Mouse (Mus musculus) stomach, embryonic 16.5 days (tissue): ENCODE results near the gene Bcl2l11. TPM values are rescaled to one million over a fixed set of nuclear protein-coding genes. Genes with fewer than 3 reads are reported as not detected.

Source experiments
- ATAC-seq: fragments of 200-750 bp; cut with Nextera tagmentation; 2 replicates; pipeline ENCODE4 v1.8.0; 2017; ENCODE audit warnings: moderate number of reproducible peaks, moderate TSS enrichment; ENCODE audit not compliant: insufficient read depth, low FRiP score
- H3K27ac ChIP-seq: fragments of 300-500 bp; sonication (generic); 2 replicates; pipeline ENCODE4 v1.5.1; 2014; ENCODE audit warnings: low read length
- H3K27me3 ChIP-seq: fragments of 300-500 bp; sonication (generic); 2 replicates; pipeline ENCODE4 v1.6.1; 2014; ENCODE audit warnings: low read length, control low read depth, mixed read lengths; ENCODE audit not compliant: control insufficient read depth, insufficient read depth
- H3K36me3 ChIP-seq: fragments of 300-500 bp; sonication (generic); 2 replicates; pipeline ENCODE4 v1.6.1; 2014; ENCODE audit warnings: low read length; ENCODE audit not compliant: control insufficient read depth, insufficient read depth
- H3K4me1 ChIP-seq: fragments of 300-500 bp; sonication (generic); 2 replicates; pipeline ENCODE4 v1.6.1; 2014; ENCODE audit warnings: low read length, control low read depth, mixed read lengths; ENCODE audit not compliant: control insufficient read depth, insufficient read depth
- H3K4me2 ChIP-seq: fragments of 300-500 bp; sonication (generic); 2 replicates; pipeline ENCODE4 v1.6.1; 2014; ENCODE audit warnings: low read depth, low read length, mixed read lengths
- H3K4me3 ChIP-seq: fragments of 300-500 bp; sonication (generic); replicated peaks from 2 replicates; pipeline ENCODE4 v1.5.1; 2014; ENCODE audit warnings: mild to moderate bottlenecking, low read length
- H3K9ac ChIP-seq: fragments of 300-500 bp; sonication (generic); 2 replicates; pipeline ENCODE4 v1.6.1; 2014; ENCODE audit warnings: low read length
- H3K9me3 ChIP-seq: fragments of 300-500 bp; sonication (generic); replicated peaks from 2 replicates; pipeline ENCODE4 v1.6.1; 2016; ENCODE audit warnings: low read length, control low read depth; ENCODE audit not compliant: control insufficient read depth
- WGBS: fragments of 180-500 bp; shearing (Covaris S2); extraction: QIAGEN DNeasy Blood & Tissue Kit; methylation state at CpG from one replicate; pipeline ENCODE4 v1.1.7; 2014; 5-methylcytosine and 5-hydroxymethylcytosine counted together
- polyA plus RNA-seq: library from polyadenylated mRNA; unstranded; fragments of >200 nt; fragmentation: Nextera tagmentation; extraction: Ambion mirVana; gene quantifications from 2 replicates; pipeline ENCODE4 v1.2.1, GENCODE M21; 2015

Bcl2l11 gene
- 14.1 and 14.3 TPM in 2 replicates for polyA plus RNA-seq

DNA sequence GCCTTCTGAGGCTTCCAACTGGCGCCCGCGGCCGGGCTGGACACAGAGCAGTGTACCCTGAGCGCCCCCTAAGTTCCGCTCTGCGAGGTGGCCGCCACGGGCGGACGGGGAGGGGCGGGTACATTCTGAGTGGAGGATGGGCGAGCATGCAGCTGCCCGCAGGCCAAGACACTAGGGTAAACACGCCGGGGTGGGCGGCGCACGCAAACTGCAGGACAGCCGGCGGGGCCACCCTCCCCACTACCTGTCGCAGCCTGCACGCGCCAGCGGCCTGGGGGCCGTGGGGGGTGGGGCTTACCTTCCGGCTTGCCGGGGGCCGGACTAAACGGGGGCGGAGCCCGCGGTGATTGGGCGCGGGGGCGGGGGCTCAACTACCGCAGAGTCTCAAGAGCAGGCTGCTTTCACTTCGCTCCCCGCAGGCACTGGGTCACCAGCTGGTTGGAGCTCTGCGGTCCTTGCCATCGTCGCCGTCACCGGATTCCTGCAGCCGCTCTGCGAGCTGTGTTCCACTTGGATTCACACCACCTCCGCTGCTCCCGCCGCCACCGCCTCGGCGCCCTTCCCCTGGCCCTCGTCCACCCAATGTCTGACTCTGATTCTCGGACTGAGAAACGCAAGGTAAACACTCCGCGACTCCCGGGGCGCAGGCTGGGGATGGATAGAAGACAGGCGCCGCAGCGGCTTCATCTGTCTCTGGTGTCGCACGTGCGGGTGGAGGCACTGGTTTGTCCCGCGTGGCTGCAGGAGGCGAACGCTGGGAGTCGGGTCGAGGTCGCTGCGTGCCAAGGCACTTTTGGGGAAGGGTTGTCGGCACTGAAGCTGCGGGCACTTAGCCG, at the start of gene Bcl2l11:
Bcl2l11 (plus strand) TSS at position 404 of the 836 bp plus-strand sequence.
- Histone ChIP-seq H3K36me3 (no peaks in the 10 kb centered on the region), H3K9me3 (no peaks in the 10 kb centered on the region), H3K9ac (peak within 1 kb of the TSS; percentile 81), H3K4me2 (peak within 1 kb of the TSS; percentile 98), H3K4me3 (peak within 1 kb of the TSS; percentile 73), H3K4me1 (peaks cover 31% of the 10 kb centered on the region), H3K27me3 (peaks cover 12% of the 10 kb centered on the region), H3K27ac (peak within 1 kb of the TSS; percentile 93)
- under 1% methylated on average over 75 of the region's 76 CpGs for WGBS
- peak; percentile 87 for ATAC-seq

GRCm38 (mm10) chr2:128076936-128077335, 48.9 kb upstream of the Bcl2l11 start:
- WGBS, result 88% methylated on average over 4 of the region's 4 CpGs
- Histone ChIP-seq H3K27me3 (no peaks in the 10 kb centered on the region), H3K9me3 (no peaks in the 10 kb centered on the region), H3K27ac (no peak overlapping the region), H3K4me2 (no peak overlapping the region), H3K4me3 (no peak overlapping the region), H3K9ac (no peak overlapping the region), H3K36me3 (no peaks in the 10 kb centered on the region), H3K4me1 (no peaks in the 10 kb centered on the region)
- no peak for ATAC-seq

- H3K9me3 ChIP-seq, result no peaks in the 10 kb centered on the region
- no peak overlapping the region for H3K27ac ChIP-seq
- no peak overlapping the region for H3K9ac ChIP-seq
- peak; percentile 60; the same call in 1 of the 2 replicates for ATAC-seq
- no peak overlapping the region for H3K4me2 ChIP-seq
- no peaks in the 10 kb centered on the region for H3K27me3 ChIP-seq
- H3K4me1 ChIP-seq, result no peaks in the 10 kb centered on the region
- H3K36me3 ChIP-seq, result no peaks in the 10 kb centered on the region
- H3K4me3 ChIP-seq, result no peak overlapping the region
- 39% methylated on average over 5 of the region's 5 CpGs for WGBS
These were observed 47.0 kb upstream of the Bcl2l11 start for GRCm38 (mm10) chr2:128078859-128079258.

DNA sequence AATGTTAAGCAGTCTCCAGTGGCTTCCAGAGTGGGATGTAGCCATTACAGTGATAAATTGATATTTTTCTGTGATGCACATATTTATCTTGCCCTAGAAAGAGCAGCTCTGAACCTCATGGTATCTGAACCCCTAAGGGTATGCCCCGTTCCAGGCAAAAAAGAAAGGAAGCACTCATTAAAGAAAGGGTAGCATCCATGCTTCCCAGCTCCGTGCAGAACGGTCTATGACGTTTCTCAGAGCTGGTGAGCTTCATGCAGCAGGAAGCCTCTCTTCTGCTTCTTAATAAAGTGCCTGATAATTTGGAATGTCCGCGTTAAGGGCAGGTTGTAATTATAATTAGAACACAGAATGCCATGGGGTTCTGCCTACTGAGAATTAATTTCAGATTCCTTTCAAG, 46.5 kb upstream of the Bcl2l11 start:
- H3K36me3 ChIP-seq, result no peaks in the 10 kb centered on the region
- no peak overlapping the region for H3K4me3 ChIP-seq
- ATAC-seq, result no peak
- H3K27me3 ChIP-seq, result no peaks in the 10 kb centered on the region
- no peaks in the 10 kb centered on the region for H3K9me3 ChIP-seq
- no peak overlapping the region for H3K4me2 ChIP-seq
- H3K27ac ChIP-seq, result no peak overlapping the region
- no peaks in the 10 kb centered on the region for H3K4me1 ChIP-seq
- H3K9ac ChIP-seq, result no peak overlapping the region
- 76% methylated on average over 6 of the region's 6 CpGs for WGBS

- WGBS, result 11% methylated on average over 3 of the region's 3 CpGs
- Histone ChIP-seq H3K27ac (no peak overlapping the region), H3K36me3 (no peaks in the 10 kb centered on the region), H3K9ac (no peak overlapping the region), H3K9me3 (no peaks in the 10 kb centered on the region), H3K27me3 (no peaks in the 10 kb centered on the region), H3K4me3 (no peak overlapping the region), H3K4me2 (no peak overlapping the region), H3K4me1 (no peaks in the 10 kb centered on the region; the same call in 1 of the 2 replicates)
- no peak for ATAC-seq
These were observed 42.0 kb upstream of the Bcl2l11 start for GRCm38 (mm10) chr2:128083844-128084243.

DNA sequence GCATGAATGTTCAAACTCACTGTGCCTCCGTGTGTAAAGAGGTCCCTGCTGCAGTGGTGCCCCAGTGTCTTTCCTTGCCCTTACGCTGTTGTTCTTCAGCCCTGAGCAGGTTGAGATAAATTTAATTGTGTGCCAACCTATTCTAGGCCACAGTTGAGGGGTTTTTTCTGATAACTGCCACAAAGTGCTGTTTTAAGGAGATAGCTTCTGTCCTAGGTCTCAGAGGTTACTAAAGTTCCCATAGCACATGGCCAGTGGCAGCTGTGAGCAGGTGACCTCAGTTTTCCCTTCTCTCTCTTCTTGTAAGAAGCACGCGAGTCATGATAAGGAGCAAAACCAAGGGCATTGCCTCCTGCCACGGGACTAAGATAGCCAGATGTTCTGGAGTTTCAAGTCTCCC, 41.2 kb upstream of the Bcl2l11 start:
- no peak overlapping the region for H3K4me2 ChIP-seq
- ATAC-seq, result no peak
- no peaks in the 10 kb centered on the region for H3K36me3 ChIP-seq
- no peak overlapping the region for H3K4me3 ChIP-seq
- WGBS, result 69% methylated on average over 5 of the region's 5 CpGs
- no peaks in the 10 kb centered on the region; the same call in 1 of the 2 replicates for H3K4me1 ChIP-seq
- no peaks in the 10 kb centered on the region for H3K9me3 ChIP-seq
- H3K27me3 ChIP-seq, result no peaks in the 10 kb centered on the region
- H3K9ac ChIP-seq, result no peak overlapping the region
- no peak overlapping the region for H3K27ac ChIP-seq

DNA sequence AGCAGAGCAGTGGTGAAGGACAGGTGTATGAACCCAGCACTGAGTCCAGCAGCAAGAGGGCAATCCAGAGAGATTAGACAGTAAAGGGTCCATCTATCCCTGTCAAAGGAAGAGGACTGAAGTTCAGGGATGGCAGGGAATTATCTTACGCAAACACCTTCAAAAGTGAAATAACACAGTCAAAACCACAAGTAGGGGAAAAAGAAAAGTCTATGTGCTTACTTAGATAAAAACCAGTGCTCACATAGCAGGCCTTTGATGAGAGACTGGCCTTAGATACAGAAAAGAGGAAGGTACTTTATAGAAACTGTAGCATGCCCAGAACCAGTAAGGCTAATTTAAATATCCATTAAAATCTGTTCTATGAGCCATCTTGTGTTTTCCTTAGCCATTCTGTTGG, 40.4 kb upstream of the Bcl2l11 start:
- no peaks in the 10 kb centered on the region for H3K9me3 ChIP-seq
- no peak overlapping the region for H3K4me2 ChIP-seq
- H3K9ac ChIP-seq, result no peak overlapping the region
- no peak overlapping the region for H3K27ac ChIP-seq
- H3K36me3 ChIP-seq, result no peaks in the 10 kb centered on the region
- ATAC-seq, result no peak
- no peaks in the 10 kb centered on the region for H3K27me3 ChIP-seq
- 88% methylated on average over 1 of the region's 1 CpGs for WGBS
- no peak overlapping the region for H3K4me3 ChIP-seq
- H3K4me1 ChIP-seq, result no peaks in the 10 kb centered on the region; the same call in 1 of the 2 replicates

DNA sequence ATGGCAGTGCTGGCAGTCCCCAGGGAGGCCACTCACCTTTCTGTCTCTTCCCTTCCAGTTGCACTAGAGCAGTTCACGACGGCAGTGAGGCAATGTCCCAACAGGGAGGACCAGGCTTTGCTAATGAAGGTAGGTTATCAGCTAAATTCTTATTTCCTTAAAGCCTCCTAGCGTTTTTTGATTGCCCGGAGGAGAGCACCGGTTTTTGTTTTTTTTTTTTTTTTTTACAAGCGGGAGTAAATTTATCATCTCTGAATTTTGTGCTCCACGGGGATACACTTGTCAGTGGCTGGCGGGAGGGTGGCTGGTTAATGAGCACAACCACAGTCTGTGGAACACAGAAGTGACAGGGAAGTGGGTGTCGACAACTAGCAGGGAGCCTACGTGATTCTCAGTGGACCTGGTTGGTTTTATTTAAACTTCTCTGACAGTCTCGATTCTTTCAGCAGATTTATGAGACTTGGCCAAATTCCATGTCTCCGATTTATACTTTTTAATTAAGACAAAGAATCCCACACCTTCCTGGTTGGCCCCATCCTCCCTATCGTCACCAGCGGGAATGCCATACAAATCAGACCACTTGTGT, 39.4 kb upstream of the Bcl2l11 start:
- H3K9me3 ChIP-seq, result no peaks in the 10 kb centered on the region
- no peak overlapping the region for H3K27ac ChIP-seq
- no peak overlapping the region for H3K9ac ChIP-seq
- ATAC-seq, result no peak
- no peak overlapping the region for H3K4me3 ChIP-seq
- H3K27me3 ChIP-seq, result no peaks in the 10 kb centered on the region
- no peak overlapping the region for H3K4me2 ChIP-seq
- WGBS, result 56% methylated on average over 14 of the region's 14 CpGs
- no peaks in the 10 kb centered on the region; the same call in 1 of the 2 replicates for H3K4me1 ChIP-seq
- no peaks in the 10 kb centered on the region for H3K36me3 ChIP-seq

DNA sequence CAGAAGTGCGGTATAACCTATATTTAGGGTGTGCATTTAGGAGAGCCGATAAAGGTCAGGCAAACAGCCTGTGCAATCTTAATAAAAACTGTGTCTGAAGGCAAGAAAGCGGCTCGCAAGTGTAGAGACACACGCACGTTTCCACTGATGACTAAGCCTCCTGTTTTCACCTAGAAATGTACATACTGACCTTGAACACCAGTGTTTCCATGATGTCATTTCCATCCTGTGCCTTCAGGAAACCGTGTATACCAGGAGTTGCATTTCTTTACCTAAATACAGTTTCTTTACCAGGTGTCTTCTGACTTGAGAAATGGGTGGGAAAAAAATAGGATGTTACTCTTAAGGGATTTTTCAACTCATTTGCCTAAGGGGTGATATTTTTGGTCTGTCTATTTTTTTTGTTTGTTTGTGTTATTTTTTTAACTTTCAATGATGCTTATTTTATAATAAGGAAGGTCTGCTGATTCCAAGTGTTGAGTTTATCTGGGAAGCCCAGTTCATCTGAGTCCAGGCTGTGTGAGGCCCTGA, 38.8 kb upstream of the Bcl2l11 start:
- Histone ChIP-seq H3K4me2 (no peak overlapping the region), H3K27ac (no peak overlapping the region), H3K36me3 (no peaks in the 10 kb centered on the region), H3K4me1 (no peaks in the 10 kb centered on the region; the same call in 1 of the 2 replicates), H3K9ac (no peak overlapping the region), H3K4me3 (no peak overlapping the region), H3K27me3 (no peaks in the 10 kb centered on the region), H3K9me3 (no peaks in the 10 kb centered on the region)
- ATAC-seq, result no peak
- WGBS, result 61% methylated on average over 7 of the region's 7 CpGs
